Mouse (Mus musculus): Measurements from ENCODE around the gene Slc26a1.
A peak's percentile ranks its signal among the peaks of the same experiment; 100 is the strongest.

The Slc26a1 gene

GRCm38 (mm10) chr5:108675251-108675816 lies at the start of gene Slc26a1:
TSS of gene Slc26a1 (minus strand) at chr5:108675569.
- DNase-seq (ENCODE audit: low read depth in 1 of 2, low spot score in 2 of 2) = no peak

GRCm38 (mm10) chr5:108724006-108724405 lies 48.6 kb upstream of the Slc26a1 start:
- no peak for DNase-seq (ENCODE audit: low read depth in 1 of 2, low spot score in 2 of 2)

DNA sequence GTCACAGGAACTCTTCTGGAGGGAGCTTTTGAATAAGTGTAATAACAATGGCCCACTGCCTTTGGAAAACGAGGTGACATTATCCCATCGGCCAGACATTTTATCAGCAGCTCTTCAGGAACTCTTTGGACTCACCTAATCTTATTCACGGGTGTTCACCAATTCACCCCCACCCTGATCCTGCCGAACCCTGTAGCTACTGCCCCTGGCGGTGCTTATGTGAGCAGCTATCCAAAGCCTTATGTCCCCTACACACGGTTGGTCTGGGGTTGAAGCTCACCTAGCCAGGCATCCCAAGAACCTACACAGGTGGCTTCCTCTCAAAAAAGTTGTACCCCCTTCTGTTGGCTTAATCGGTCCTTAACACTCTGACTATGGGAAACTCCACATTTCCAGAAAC lies 44.4 kb upstream of the Slc26a1 start:
- DNase-seq (ENCODE audit: low read depth in 1 of 2, low spot score in 2 of 2) = no peak

DNA sequence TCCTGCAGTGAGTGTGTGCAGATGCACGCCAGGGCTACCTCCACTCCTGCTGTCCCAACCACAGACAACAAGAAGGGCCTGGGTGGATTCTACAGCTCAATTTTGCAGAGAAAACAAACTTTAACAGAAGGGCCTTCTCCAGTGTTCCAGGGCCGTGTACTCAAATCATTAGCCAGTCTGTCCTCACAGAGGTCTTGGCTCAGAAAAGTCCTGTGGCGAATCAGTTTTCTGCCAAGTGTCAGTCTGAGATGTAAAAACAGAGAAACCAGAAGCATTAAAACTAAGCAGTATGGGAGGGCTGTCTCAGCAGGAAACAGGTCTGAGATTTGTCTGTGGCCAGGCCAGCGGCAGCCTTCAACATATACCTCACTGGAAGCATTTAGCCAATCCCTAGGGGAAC lies 42.7 kb upstream of the Slc26a1 start:
- no peak for DNase-seq (ENCODE audit: low read depth in 1 of 2, low spot score in 2 of 2)

GRCm38 (mm10) chr5:108715974-108716373 lies 40.6 kb upstream of the Slc26a1 start:
- no peak for DNase-seq (ENCODE audit: low read depth in 1 of 2, low spot score in 2 of 2)

DNA sequence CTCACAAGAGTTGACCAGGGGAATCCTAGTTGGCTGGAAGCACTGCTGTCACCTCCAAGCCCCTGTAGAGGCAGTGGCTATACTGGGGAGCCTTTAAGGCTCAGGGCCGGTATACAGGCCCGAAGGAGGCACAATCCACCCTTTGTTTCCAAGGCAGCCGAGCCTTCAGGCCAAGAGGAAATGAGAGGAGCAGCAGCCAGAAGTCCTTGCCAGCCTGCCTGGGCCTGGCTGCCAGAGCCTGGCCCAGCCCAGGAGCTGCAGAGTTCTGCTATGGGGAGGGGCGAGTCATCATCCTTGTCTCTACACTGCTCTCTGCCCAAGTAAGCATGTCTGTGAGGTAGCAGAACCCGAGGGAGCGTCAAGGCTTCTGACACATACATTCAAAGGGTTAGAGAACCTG lies 38.8 kb upstream of the Slc26a1 start:
- DNase-seq (ENCODE audit: low read depth in 1 of 2, low spot score in 2 of 2) = no peak

DNA sequence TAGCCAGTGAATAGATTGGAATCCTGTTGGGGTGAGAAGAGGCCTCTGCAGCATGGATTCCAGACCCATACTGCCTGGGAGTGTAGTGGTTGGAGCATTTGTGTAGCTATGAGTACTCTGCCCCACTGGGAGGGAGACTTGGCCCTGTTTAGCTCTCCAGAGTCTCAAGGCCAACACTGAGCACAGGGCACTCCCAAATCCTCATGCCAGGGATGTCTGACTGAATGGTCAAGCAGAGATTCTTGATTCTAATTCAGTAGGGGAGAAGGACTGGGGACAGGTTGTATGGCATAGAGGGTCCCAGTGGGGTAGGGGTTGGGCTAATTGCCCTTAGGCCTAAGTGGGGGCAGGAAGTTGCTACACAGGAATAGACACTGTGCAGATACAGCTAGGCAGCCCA lies 38.3 kb upstream of the Slc26a1 start:
- DNase-seq (ENCODE audit: low read depth in 1 of 2, low spot score in 2 of 2) = no peak

DNA sequence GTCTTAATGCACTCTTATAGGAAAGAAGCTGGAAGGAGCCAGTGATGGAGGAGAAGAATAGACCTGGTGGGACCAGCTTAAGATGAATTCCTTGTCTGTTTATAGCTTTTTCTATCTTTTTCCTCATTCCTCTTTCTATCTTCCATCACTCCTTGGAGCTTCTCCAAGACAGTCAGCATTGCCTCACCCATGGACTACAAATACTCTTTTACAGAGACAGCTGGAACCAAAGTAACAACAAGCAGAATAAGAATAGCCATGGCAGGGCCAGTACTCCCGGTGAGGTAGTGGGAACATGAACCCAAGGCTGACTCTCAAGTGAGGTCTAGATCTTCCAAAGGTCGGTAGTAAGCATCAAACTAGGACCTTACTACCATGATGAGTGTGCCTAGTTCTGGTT lies 37.7 kb upstream of the Slc26a1 start:
- DNase-seq (ENCODE audit: low read depth in 1 of 2, low spot score in 2 of 2) = no peak

- no peak for DNase-seq (ENCODE audit: low read depth in 1 of 2, low spot score in 2 of 2)
Observed at GRCm38 (mm10) chr5:108711968-108712367, 36.6 kb upstream of the Slc26a1 start.

GRCm38 (mm10) chr5:108708981-108709731 lies 33.8 kb upstream of the Slc26a1 start:
- no peak for DNase-seq (ENCODE audit: low read depth in 1 of 2, low spot score in 2 of 2)

DNA sequence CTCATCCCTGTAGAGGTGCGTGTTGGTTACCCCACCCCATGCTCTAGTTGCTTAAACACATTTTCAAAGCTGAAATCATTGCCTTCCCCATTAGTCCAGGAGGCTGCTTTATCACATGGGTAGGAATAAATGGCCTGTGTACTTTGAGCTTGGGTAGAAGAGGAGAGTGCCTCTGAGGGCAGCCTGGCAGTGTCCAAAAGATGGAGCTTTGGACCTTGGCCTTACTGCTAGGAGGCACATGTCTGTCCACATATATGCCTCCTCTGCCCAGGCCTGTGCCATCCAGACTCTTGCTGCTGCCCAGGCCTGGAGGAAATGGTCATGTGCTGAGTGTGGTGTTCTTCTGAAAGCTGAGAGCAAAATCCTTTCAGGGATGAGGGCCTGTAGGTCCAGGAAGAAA lies 33.0 kb upstream of the Slc26a1 start:
- no peak for DNase-seq (ENCODE audit: low read depth in 1 of 2, low spot score in 2 of 2)

- DNase-seq (ENCODE audit: low read depth in 1 of 2, low spot score in 2 of 2) = no peak
Observed at GRCm38 (mm10) chr5:108707758-108708157, 32.4 kb upstream of the Slc26a1 start.

GRCm38 (mm10) chr5:108703754-108704626 lies 28.6 kb upstream of the Slc26a1 start:
- DNase-seq (ENCODE audit: low read depth in 1 of 2, low spot score in 2 of 2) = no peak

DNA sequence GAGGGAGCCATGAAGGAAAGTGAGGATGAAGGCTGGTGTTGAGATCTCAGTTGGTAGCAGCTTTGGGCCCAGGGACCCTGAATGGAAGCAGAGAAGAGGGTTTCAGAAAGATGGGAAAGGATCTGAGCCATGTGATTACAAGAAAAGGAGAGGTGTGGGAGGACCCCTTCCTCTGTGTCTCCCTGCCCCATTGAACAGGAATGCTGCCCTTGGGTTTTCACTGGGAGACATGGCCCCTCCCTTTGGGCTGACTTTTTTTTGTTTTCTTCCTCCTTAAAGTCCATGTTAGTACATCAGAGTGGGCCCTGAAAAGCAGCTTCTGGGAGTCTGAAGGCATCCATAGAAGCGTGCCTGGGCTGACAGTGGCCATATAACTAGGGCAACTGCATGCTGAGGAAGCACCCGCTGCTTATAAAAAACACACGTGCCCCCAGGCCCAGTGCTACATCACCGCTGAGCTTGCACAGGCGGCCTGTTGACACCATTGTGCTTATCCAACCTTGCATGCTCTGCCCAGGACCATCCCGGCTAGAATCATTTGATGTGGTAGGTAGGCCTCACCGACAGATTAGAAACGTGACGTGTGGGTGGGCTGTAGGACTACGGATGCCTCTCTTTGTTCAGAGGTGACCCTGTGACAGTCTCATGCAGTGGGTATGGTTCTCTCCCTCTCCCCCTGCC lies 26.1 kb upstream of the Slc26a1 start:
- no peak for DNase-seq (ENCODE audit: low read depth in 1 of 2, low spot score in 2 of 2)

- DNase-seq (ENCODE audit: low read depth in 1 of 2, low spot score in 2 of 2) = no peak
Observed at GRCm38 (mm10) chr5:108700346-108700745, 25.0 kb upstream of the Slc26a1 start.

DNA sequence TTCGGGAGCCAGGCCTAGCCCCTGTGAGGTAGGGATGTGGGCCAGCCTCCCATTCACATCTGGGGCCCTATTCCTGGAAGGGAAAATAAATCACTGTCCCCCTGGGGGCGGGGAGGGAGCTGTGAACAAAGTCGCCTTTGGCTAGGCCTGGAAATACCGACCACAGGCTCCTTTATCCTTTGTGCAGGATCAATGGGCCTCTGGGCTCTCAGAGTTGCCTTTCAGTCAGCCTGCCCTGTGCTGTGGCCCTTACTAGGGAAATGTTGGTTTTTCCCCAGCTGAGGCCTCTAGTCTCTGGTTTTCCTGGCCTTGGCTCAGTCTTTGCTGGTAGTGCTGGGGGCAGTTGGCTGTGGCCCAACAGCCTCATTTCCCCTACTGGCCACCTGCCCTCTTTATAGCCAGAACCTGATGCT lies 22.0 kb upstream of the Slc26a1 start:
- no peak for DNase-seq (ENCODE audit: low read depth in 1 of 2, low spot score in 2 of 2)

- no peak for DNase-seq (ENCODE audit: low read depth in 1 of 2, low spot score in 2 of 2)
Observed at GRCm38 (mm10) chr5:108696542-108696941, 21.2 kb upstream of the Slc26a1 start.

DNA sequence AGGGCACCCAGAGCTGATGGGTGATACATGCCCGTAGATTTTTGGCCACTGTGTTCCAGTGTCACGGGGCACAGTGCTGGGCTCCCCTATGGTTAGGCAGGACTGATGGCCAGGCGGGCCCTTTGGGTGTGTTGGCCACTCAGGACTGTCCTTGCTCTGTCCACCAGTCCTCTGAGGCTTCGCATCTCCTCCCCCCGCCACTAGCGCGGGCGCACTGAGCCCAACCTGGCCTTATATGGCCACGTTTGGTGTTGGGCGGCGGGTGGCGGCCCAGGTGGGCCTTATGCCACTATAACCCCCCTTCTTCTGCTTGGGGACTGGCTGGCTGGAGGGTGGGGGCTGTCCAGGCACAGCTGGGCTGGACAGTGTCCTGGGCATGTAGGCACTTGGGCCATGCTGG lies 20.5 kb upstream of the Slc26a1 start:
- no peak for DNase-seq (ENCODE audit: low read depth in 1 of 2, low spot score in 2 of 2)

DNA sequence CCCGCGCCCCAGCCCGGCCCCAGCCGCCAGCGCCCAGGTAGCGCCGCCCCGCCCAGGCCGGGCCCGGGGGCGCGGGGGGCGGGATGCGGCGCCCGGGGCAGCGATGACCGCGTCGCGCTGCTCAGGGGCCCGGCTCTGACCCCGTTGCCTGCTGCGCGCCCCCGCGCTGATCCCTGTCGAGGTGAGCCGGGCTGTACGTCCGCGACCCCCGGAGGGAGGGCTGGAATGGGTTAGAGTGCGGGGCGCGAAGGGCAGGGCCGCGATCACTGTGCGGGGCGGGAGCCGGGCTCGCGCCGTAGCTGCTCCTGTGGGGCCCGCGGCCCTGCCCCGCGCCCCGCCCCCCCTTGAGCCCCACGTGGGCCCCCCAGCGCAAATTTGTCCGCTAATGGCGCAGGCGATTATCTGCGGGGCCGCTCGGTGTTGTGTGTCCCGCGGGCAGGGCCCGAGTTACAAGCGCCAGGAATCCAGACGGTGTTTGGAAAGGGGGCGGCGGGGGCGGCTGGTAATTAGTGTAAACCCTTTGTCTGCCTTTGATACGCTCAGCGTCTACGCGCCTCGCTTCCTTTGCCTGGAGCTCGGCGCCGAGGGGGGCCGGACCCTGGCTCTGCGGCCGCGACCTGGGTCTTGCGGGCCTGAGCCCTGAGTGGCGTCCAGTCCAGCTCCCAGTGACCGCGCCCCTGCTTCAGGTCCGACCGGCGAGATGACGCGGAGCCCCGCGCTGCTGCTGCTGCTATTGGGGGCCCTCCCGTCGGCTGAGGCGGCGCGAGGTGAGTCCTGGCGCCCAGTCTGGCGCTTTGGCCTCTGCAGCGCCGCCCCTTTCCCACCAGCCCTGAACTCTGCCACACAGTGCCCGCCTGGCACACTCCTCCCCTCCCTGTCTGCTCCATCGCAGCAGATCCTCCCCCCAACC lies 19.2 kb upstream of the Slc26a1 start:
- peak in 1 of 2 experiments; percentile 5 for DNase-seq (ENCODE audit: low read depth in 1 of 2, low spot score in 2 of 2)

GRCm38 (mm10) chr5:108693872-108694288 lies 18.5 kb upstream of the Slc26a1 start:
- DNase-seq (ENCODE audit: low read depth in 1 of 2, low spot score in 2 of 2) = peak; percentile 46 to 59
